In genomic region chr13:102753714-102754556, GRCm38 (mm10) we compare ENCODE assay signal across 18 mouse cellular contexts.
DNase-seq lines count a peak whose midpoint lies in the region; ATAC-seq and TF ChIP-seq lines count a peak whose summit lies in the region.
"Had no signal": no experiment of that assay in that cellular context is flagged by ENCODE, and none has a peak within 500 bp of the region (broad histone marks: within the 10 kb centered on the region; RNA-seq: fewer than 3 reads in every experiment).

No protein-coding gene starts in this region.

- no peaks in the 10 kb centered on the region for H3K27me3 ChIP-seq in liver, embryonic 14.5 days (ENCODE audit: control insufficient read depth, insufficient read depth, low read length)
- H3K27me3 ChIP-seq in intestine, postnatal 0 days (replicated peaks; ENCODE audit: control insufficient read depth, insufficient read depth, low read length): no peaks in the 10 kb centered on the region
- H3K27me3 ChIP-seq: CH12.LX; embryonic facial prominence, embryonic 13.5 days; midbrain, embryonic 15.5 days had no signal

- peak; percentile 42; the same call in 1 of the 2 replicates for ATAC-seq in common myeloid progenitor, adult 5-6 weeks (replicated peaks; ENCODE audit: low read depth, poor library complexity, severe bottlenecking)
- ATAC-seq in liver, embryonic 14.5 days (ENCODE audit: insufficient read depth): peak; percentile 88
- ATAC-seq in intestine, postnatal 0 days: no peak
- ATAC-seq: forebrain, embryonic 16.5 days; hindbrain, postnatal 0 days; midbrain, embryonic 15.5 days had no signal

- H3K9me3 ChIP-seq in liver, embryonic 14.5 days (ENCODE audit: control insufficient read depth, low read length): no peaks in the 10 kb centered on the region
- no peaks in the 10 kb centered on the region for H3K9me3 ChIP-seq in intestine, postnatal 0 days (ENCODE audit: control insufficient read depth)
- H3K9me3 ChIP-seq: embryonic facial prominence, embryonic 13.5 days; midbrain, embryonic 15.5 days had no signal

- TF ChIP-seq EP300 in liver, embryonic 14.5 days (IDR thresholded peaks at IDR 0.05; ENCODE audit: low read depth): peak; percentile 78

- H3K36me3 ChIP-seq in liver, embryonic 14.5 days (replicated peaks; ENCODE audit: control insufficient read depth, insufficient read depth, low read depth): no peaks in the 10 kb centered on the region
- peaks cover 55% of the 10 kb centered on the region for H3K36me3 ChIP-seq in intestine, postnatal 0 days (ENCODE audit: control insufficient read depth, insufficient read depth)

- no peak overlapping the region for H3K4me3 ChIP-seq in liver, embryonic 14.5 days (ENCODE audit: insufficient read depth in 1 of 2, low read depth in 2 of 2, low read length in 2 of 2)
- H3K4me3 ChIP-seq in intestine, postnatal 0 days (ENCODE audit: low read depth, low read length): no peak overlapping the region
- H3K4me3 ChIP-seq: embryonic facial prominence, embryonic 13.5 days; left cerebral cortex, adult 2 months; midbrain, embryonic 15.5 days had no signal

- no peak for TF ChIP-seq CTCF in liver, embryonic 14.5 days (IDR thresholded peaks at IDR 0.05; ENCODE audit: low read depth)
- no peak for TF ChIP-seq CTCF in intestine, postnatal 0 days (IDR thresholded peaks at IDR 0.05; ENCODE audit: low read depth)

- intact Hi-C loops in heart, postnatal 25 days (cut with DNase I): no loop called here

- no peak overlapping the region; the same call in 1 of the 2 replicates for H3K9ac ChIP-seq in liver, embryonic 14.5 days (replicated peaks)
- H3K9ac ChIP-seq in intestine, postnatal 0 days (ENCODE audit: low read depth, low read length): no peak overlapping the region
- H3K9ac ChIP-seq: embryonic facial prominence, embryonic 13.5 days; midbrain, embryonic 15.5 days had no signal

- peak overlapping the region; percentile 35 for H3K4me2 ChIP-seq in liver, embryonic 14.5 days (ENCODE audit: low read depth)
- H3K4me2 ChIP-seq in intestine, postnatal 0 days (replicated peaks; ENCODE audit: low read depth): no peak overlapping the region
- H3K4me2 ChIP-seq: embryonic facial prominence, embryonic 13.5 days; midbrain, embryonic 15.5 days had no signal

- H3K27ac ChIP-seq in liver, embryonic 14.5 days: no peak overlapping the region
- H3K27ac ChIP-seq in intestine, postnatal 0 days (ENCODE audit: low read depth, low read length): no peak overlapping the region
- H3K27ac ChIP-seq: embryonic facial prominence, embryonic 13.5 days; hindbrain, postnatal 0 days; left cerebral cortex, adult 2 months; macrophage; midbrain, embryonic 15.5 days had no signal

- peaks cover 12 to 23% of the 10 kb centered on the region in 2 experiments for H3K4me1 ChIP-seq in liver, embryonic 14.5 days (replicated peaks; ENCODE audit: control insufficient read depth in 2 of 2, insufficient read depth in 2 of 2, low read length in 1 of 2)
- H3K4me1 ChIP-seq in intestine, postnatal 0 days (replicated peaks; ENCODE audit: control insufficient read depth, insufficient read depth, low read length): no peaks in the 10 kb centered on the region

- DNase-seq in spleen, adult 12 weeks (ENCODE audit: low spot score): peak; percentile 22
- no peak for DNase-seq in spleen, postnatal 14 days (ENCODE audit: low spot score in 2 of 2)
- DNase-seq in liver, embryonic 14.5 days (ENCODE audit: low read depth in 3 of 3, low spot score in 3 of 3): peak; percentile 39 to 62 (median 59)
- DNase-seq in heart, postnatal 25 days (ENCODE audit: low spot score): no peak
- no peak for DNase-seq in frontal cortex, postnatal 14 days (ENCODE audit: low spot score in 2 of 2)
- DNase-seq: cerebellum, adult 18-20 months; gastrocnemius, postnatal 14 days; heart, postnatal 36 days; kidney, adult 2 months had no signal

- WGBS in liver, embryonic 14.5 days (ENCODE audit: insufficient replicate concordance): 41% methylated on average over 19 of the region's 19 CpGs
- WGBS in intestine, postnatal 0 days: 80% methylated on average over 19 of the region's 19 CpGs

Comparison
In these comparisons a context has a peak if more than half of its experiments do, and no peak if none do; other contexts are left out.
1. DNase-seq: peak in spleen, adult 12 weeks (single experiment) and liver, embryonic 14.5 days (3 of 3); none in spleen, postnatal 14 days (0 of 2), heart, postnatal 25 days (single experiment) and frontal cortex, postnatal 14 days (0 of 2).